Mouse (Mus musculus) retina, postnatal 7 days (tissue): ENCODE measurements at regions not wholly inside any gene's neighbourhood (a gene's known extent, or its start where the extent isn't known, plus 50 kb on each side); places are given as distances from the start of the nearest gene placed in this dataset.

ENCODE experiments used
- DNase-seq: peaks from one replicate; pipeline ENCODE4 v3.0.0-alpha.2; 2012; ENCODE audit warnings: low read depth, low spot score

DNA sequence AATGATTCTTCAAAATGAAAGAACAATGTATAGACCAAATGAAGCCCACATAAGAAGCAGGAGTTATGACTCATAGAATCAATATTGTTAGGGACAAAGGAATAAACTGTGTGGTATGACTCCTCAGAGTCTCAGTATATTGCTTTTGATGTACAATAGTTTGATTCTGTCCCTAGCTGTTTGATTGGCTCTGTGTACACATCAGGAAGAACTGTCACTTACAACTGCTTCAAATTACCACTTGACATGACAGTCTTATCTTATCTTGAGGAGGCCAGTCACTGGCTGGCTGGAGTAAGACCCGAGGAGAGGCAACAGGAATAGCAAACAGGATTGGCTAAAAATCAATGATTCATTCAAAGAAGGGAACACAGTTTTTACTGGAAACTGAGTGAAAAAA is 1333.5 kb upstream of the Gm38303 start:
- no peak for DNase-seq

DNA sequence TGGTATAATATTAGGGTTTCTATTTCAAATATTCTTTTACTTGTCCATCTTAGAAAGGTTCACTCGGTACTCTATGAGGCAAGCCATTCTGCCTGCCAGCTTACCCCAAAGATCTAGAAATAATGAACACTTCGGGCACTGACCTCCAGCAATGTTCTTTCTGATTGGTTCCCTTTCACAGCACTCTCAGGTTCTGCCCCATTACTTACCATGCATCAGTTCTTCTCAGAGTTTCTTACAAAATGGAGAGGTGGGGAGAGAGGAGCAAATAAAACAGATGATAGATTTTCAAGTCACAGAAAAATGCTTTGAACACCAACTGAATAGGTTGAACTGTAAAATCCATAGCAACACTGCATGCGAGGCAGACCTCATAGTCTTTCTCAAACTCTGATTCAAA is 1303.8 kb upstream of the Gm38303 start:
- no peak for DNase-seq

DNA sequence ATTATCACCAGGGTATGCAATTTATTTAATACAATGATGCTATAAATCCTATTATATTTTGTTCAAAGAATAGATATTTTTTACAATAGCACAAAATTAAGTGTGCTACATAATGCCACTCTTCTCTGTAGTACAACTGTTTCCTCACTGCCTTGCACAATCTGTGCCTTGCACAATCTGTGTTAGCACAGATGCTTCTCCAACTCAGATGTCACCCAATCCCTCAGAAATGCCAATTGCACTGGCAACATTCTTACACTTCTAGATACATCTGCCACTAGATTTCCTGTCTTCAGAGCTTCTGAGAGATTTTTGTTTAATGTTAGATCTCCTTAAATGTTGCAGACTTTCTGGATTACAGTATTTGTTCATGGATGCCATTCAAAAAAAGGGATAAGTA is 1266.0 kb upstream of the Gm38303 start:
- no peak for DNase-seq

DNA sequence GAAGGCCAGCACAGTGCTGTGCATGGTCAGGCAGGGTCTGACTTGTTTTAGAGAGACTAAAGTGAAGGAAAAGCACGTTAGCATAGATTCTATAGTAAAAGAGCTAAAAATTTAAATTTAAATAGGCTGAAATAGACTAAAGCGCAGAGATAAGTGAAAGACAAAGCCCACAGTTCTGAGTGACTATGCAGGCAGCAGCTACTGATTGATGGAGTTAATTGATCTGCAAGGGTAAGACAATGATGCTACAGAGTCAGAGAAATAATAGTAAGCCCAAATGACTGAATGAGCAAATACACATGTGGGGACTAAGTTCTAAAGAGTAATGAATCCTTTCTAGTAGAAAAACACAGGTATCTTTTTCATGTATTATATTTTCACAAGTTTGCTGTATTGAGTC is 1228.4 kb upstream of the Gm38303 start:
- no peak for DNase-seq

DNA sequence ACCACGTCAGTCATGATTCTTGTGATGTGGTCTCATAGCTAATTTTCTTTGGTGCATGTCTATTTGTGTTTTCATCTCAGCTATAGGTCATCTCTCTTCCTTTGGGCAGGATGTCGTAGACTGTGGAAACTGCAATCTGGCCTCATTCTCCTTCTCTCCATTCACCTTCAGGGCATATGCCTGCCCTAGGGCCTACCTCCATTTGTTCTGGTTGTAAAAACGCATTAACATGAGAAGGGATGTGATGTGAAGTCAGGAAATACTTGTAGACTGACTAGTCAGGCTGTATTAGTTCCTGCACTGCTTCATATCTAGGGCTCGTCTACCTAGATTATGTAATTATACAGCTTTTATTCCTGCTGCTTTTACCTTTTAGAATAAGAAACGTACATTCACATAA is 1227.4 kb upstream of the Gm38303 start:
- DNase-seq = peak; percentile 6
